Mouse (Mus musculus): ENCODE measurements around the gene Klrb1a. TPM values are rescaled to one million over a fixed set of nuclear protein-coding genes. Genes with fewer than 3 reads are reported as not detected.

Gene Klrb1a
- polyA plus RNA-seq, 1 experiment from 2014 or later = not detected

- DNase-seq (ENCODE audit: low spot score) = no peak
- 89% methylated on average over 9 of the region's 9 CpGs for WGBS
- Histone ChIP-seq H3K4me1 (peaks cover 11% of the 10 kb centered on the region), H3K36me3 (no peaks in the 10 kb centered on the region), H3K27me3 (ENCODE audit: low read depth, poor library complexity, severe bottlenecking) (no peaks in the 10 kb centered on the region), H3K9me3 (replicated peaks) (no peaks in the 10 kb centered on the region), H3K27ac (replicated peaks) (no peak overlapping the region), H3K4me3 (no peak overlapping the region)
Measured at GRCm38 (mm10) chr6:128594651-128595050, 28.7 kb downstream of the Klrb1a start.

- WGBS = 56% methylated on average over 4 of the region's 4 CpGs
- Histone ChIP-seq H3K9me3 (replicated peaks) (no peaks in the 10 kb centered on the region), H3K4me3 (no peak overlapping the region), H3K27me3 (ENCODE audit: low read depth, poor library complexity, severe bottlenecking) (no peaks in the 10 kb centered on the region), H3K36me3 (no peaks in the 10 kb centered on the region), H3K27ac (replicated peaks) (no peak overlapping the region), H3K4me1 (no peaks in the 10 kb centered on the region)
- DNase-seq (ENCODE audit: low spot score) = no peak
Measured at GRCm38 (mm10) chr6:128589426-128589825, 33.9 kb downstream of the Klrb1a start.

- 85% methylated on average over 6 of the region's 6 CpGs for WGBS
- H3K9me3 ChIP-seq (replicated peaks) = no peaks in the 10 kb centered on the region
Measured at GRCm38 (mm10) chr6:128587619-128588018, 35.7 kb downstream of the Klrb1a start.

GRCm38 (mm10) chr6:128585642-128586245 lies 37.6 kb downstream of the Klrb1a start:
- DNase-seq (ENCODE audit: low spot score) = no peak
- Histone ChIP-seq H3K4me1 (no peaks in the 10 kb centered on the region), H3K27me3 (ENCODE audit: low read depth, poor library complexity, severe bottlenecking) (no peaks in the 10 kb centered on the region), H3K9me3 (replicated peaks) (no peaks in the 10 kb centered on the region), H3K27ac (replicated peaks) (no peak overlapping the region), H3K36me3 (no peaks in the 10 kb centered on the region), H3K4me3 (no peak overlapping the region)
- 83% methylated on average over 11 of the region's 11 CpGs for WGBS

More at GRCm38 (mm10) chr6:128587619-128588018, 35.7 kb downstream of the Klrb1a start:
- Histone ChIP-seq H3K27ac (replicated peaks) (no peak overlapping the region), H3K36me3 (no peaks in the 10 kb centered on the region), H3K4me3 (no peak overlapping the region), H3K27me3 (ENCODE audit: low read depth, poor library complexity, severe bottlenecking) (no peaks in the 10 kb centered on the region), H3K4me1 (no peaks in the 10 kb centered on the region)
- no peak for DNase-seq (ENCODE audit: low spot score)

GRCm38 (mm10) chr6:128584070-128584660 lies 39.2 kb downstream of the Klrb1a start:
- Histone ChIP-seq H3K27me3 (ENCODE audit: low read depth, poor library complexity, severe bottlenecking) (no peaks in the 10 kb centered on the region), H3K4me3 (no peak overlapping the region), H3K9me3 (replicated peaks) (no peaks in the 10 kb centered on the region), H3K27ac (replicated peaks) (no peak overlapping the region), H3K36me3 (no peaks in the 10 kb centered on the region), H3K4me1 (no peaks in the 10 kb centered on the region)
- 24% methylated on average over 10 of the region's 10 CpGs for WGBS
- peak; percentile 54 for DNase-seq (ENCODE audit: low spot score)

- Histone ChIP-seq H3K27me3 (ENCODE audit: low read depth, poor library complexity, severe bottlenecking) (no peaks in the 10 kb centered on the region), H3K4me3 (no peak within 1 kb of the TSS), H3K4me1 (no peaks in the 10 kb centered on the region), H3K27ac (replicated peaks) (no peak within 1 kb of the TSS), H3K36me3 (no peaks in the 10 kb centered on the region), H3K9me3 (replicated peaks) (no peaks in the 10 kb centered on the region)
- no peak for DNase-seq (ENCODE audit: low spot score)
- WGBS = 82% methylated on average over 11 of the region's 11 CpGs
Measured at GRCm38 (mm10) chr6:128581508-128581907, 41.8 kb downstream of the Klrb1a start, which contains the start of gene A2ml1. TSS of gene A2ml1 (minus strand) at chr6:128581608.

GRCm38 (mm10) chr6:128577301-128577700 lies 46.0 kb downstream of the Klrb1a start:
- Histone ChIP-seq H3K9me3 (replicated peaks) (no peaks in the 10 kb centered on the region), H3K27ac (replicated peaks) (no peak overlapping the region), H3K36me3 (no peaks in the 10 kb centered on the region), H3K4me1 (no peaks in the 10 kb centered on the region), H3K4me3 (no peak overlapping the region), H3K27me3 (ENCODE audit: low read depth, poor library complexity, severe bottlenecking) (no peaks in the 10 kb centered on the region)
- 88% methylated on average over 9 of the region's 9 CpGs for WGBS
- DNase-seq (ENCODE audit: low spot score) = no peak

GRCm38 (mm10) chr6:128566589-128566988 lies 56.7 kb downstream of the Klrb1a start:
- no peaks in the 10 kb centered on the region for H3K9me3 ChIP-seq (replicated peaks)
- DNase-seq (ENCODE audit: low spot score) = no peak
- H3K27me3 ChIP-seq (ENCODE audit: low read depth, poor library complexity, severe bottlenecking) = no peaks in the 10 kb centered on the region
- no peaks in the 10 kb centered on the region for H3K36me3 ChIP-seq
- H3K27ac ChIP-seq (replicated peaks) = no peak overlapping the region
- 95% methylated on average over 11 of the region's 11 CpGs for WGBS
- H3K4me1 ChIP-seq = no peaks in the 10 kb centered on the region
- H3K4me3 ChIP-seq = no peak overlapping the region

Other genes with a start within 250 kb of the Klrb1a start
- gene Tex52, start 248.1 kb downstream of the Klrb1a start, polyA plus RNA-seq (2016; fragmentation: Nextera tagmentation; extraction: Ambion mirVana) = 0.56 and 0.66 TPM in 2 replicates
- gene Gm44596, start 248.0 kb downstream of the Klrb1a start, polyA plus RNA-seq (2016; fragmentation: Nextera tagmentation; extraction: Ambion mirVana) = not detected in 2 replicates
- gene Nrip2, start 224.2 kb downstream of the Klrb1a start, polyA plus RNA-seq (2016; fragmentation: Nextera tagmentation; extraction: Ambion mirVana) = 2.5 and 3.5 TPM in 2 replicates
- 41.6 and 42.8 TPM in 2 replicates for gene Itfg2, start 198.6 kb downstream of the Klrb1a start, polyA plus RNA-seq (2016; fragmentation: Nextera tagmentation; extraction: Ambion mirVana)
- 652 and 727 TPM in 2 replicates for gene Fkbp4, start 184.9 kb downstream of the Klrb1a start, polyA plus RNA-seq (2016; fragmentation: Nextera tagmentation; extraction: Ambion mirVana)
- not detected in 2 replicates for gene Pzp, start 96.8 kb downstream of the Klrb1a start, polyA plus RNA-seq (2016; fragmentation: Nextera tagmentation; extraction: Ambion mirVana)
- not detected in 2 replicates for gene A2ml1, start 41.9 kb downstream of the Klrb1a start, polyA plus RNA-seq (2016; fragmentation: Nextera tagmentation; extraction: Ambion mirVana)
- gene Clec2h, start 38.9 kb upstream of the Klrb1a start, polyA plus RNA-seq (2016; fragmentation: Nextera tagmentation; extraction: Ambion mirVana) = not detected in 2 replicates
- not detected in 2 replicates for gene Klrb1, start 99.5 kb upstream of the Klrb1a start, polyA plus RNA-seq (2016; fragmentation: Nextera tagmentation; extraction: Ambion mirVana)
- gene Klrb1c, start 165.7 kb upstream of the Klrb1a start, polyA plus RNA-seq (2016; fragmentation: Nextera tagmentation; extraction: Ambion mirVana) = not detected in 2 replicates
- gene Gm44511, start 202.8 kb upstream of the Klrb1a start, polyA plus RNA-seq (2016; fragmentation: Nextera tagmentation; extraction: Ambion mirVana) = not detected in 2 replicates
- not detected in 2 replicates for gene Klrb1b, start 202.8 kb upstream of the Klrb1a start, polyA plus RNA-seq (2016; fragmentation: Nextera tagmentation; extraction: Ambion mirVana)

All from midbrain, embryonic 10.5 days (tissue).